35 mouse cellular contexts compared by ENCODE assay signal in the genomic region with DNA sequence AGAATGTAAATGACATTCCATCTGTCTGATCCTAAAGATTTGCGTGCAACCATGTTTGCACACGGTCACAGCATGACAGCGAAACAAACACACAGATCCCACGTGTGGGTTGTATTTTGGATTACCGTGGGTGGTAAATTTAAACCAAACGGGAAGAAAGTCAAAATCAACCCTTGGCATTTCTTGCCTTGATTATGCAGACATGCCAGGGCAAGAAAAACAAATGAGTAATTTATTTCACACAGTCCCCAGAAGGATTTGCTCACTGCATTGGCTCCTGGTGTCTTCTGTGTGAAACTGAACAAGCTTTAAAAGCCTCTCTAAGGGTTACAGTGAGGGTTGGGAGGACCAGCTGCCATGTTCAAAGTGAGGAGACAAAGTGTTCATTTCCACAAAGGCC. TPM values are rescaled to one million over a fixed set of nuclear protein-coding genes. Genes with fewer than 3 reads are reported as not detected.
DNase-seq lines count a peak whose midpoint lies in the region; ATAC-seq and TF ChIP-seq lines count a peak whose summit lies in the region.
"Had no signal": no experiment of that assay in that cellular context is flagged by ENCODE, and none has a peak within 500 bp of the region (broad histone marks: within the 10 kb centered on the region; RNA-seq: fewer than 3 reads in every experiment).

No protein-coding gene starts in this region.

- TF ChIP-seq POLR2A in kidney, adult 2 months (IDR thresholded peaks at IDR 0.05; ENCODE audit: low read depth, low read length): no peak
- no peak for TF ChIP-seq POLR2A in thymus, adult 2 months (IDR thresholded peaks at IDR 0.05; ENCODE audit: control insufficient read depth, extremely low read depth, insufficient read depth, low read length, poor library complexity)

- no peak for ATAC-seq in intestine, embryonic 15.5 days
- ATAC-seq: forebrain, embryonic 15.5 days; midbrain, embryonic 13.5 days had no signal

- intact Hi-C loops in left cerebral cortex, postnatal 25 days (cut with DNase I): no loop called here

- peak; percentile 33 for DNase-seq in kidney, adult 2 months
- no peak for DNase-seq in kidney, adult 18-20 months
- DNase-seq in left cerebral cortex, postnatal 25 days (ENCODE audit: low spot score in 2 of 2): peak; percentile 16 to 41
- no peak for DNase-seq in left cerebral cortex, adult 18-20 months (ENCODE audit: low spot score in 2 of 2)
- DNase-seq in fibroblast of lung, adult 2 months (ENCODE audit: low read depth): peak; percentile 72
- no peak for DNase-seq in thymus, adult 2 months
- DNase-seq: adrenal gland, postnatal 14 days; cerebellum, adult 11-12 months; cerebellum, adult 9-11 months; embryo, embryonic 11 days; gastrocnemius, adult 2 months; gastrocnemius, postnatal 36 days; heart, adult 2 months; heart, postnatal 4 days; kidney, adult 8-10 months; kidney, postnatal 10 days; liver, embryonic 13.5 days; lung, adult 18-20 months; lung, postnatal 10 days; retina, postnatal 1 day; right cerebral cortex, postnatal 14 days; thymus, adult 18-20 months; thymus, postnatal 36 days had no signal

- no peak overlapping the region for H3K9ac ChIP-seq in intestine, embryonic 15.5 days
- H3K9ac ChIP-seq: embryonic facial prominence, embryonic 13.5 days; forebrain, embryonic 15.5 days; heart, embryonic 12.5 days; hindbrain, embryonic 14.5 days; limb, embryonic 15.5 days; liver, embryonic 13.5 days; midbrain, embryonic 13.5 days; neural tube, embryonic 15.5 days had no signal

- no peaks in the 10 kb centered on the region for H3K4me1 ChIP-seq in kidney, adult 2 months (ENCODE audit: control insufficient read depth, insufficient read depth, low read length)
- no peaks in the 10 kb centered on the region for H3K4me1 ChIP-seq in intestine, embryonic 15.5 days (replicated peaks)
- no peaks in the 10 kb centered on the region for H3K4me1 ChIP-seq in thymus, adult 2 months (replicated peaks; ENCODE audit: control insufficient read depth, insufficient read depth, low read length)
- H3K4me1 ChIP-seq: forebrain, embryonic 15.5 days; heart, embryonic 12.5 days; liver, embryonic 13.5 days; midbrain, embryonic 13.5 days; neural tube, embryonic 15.5 days had no signal

- H3K36me3 ChIP-seq in kidney, adult 2 months (ENCODE audit: control insufficient read depth, insufficient read depth, low read length): no peaks in the 10 kb centered on the region
- no peaks in the 10 kb centered on the region for H3K36me3 ChIP-seq in intestine, embryonic 15.5 days
- no peaks in the 10 kb centered on the region for H3K36me3 ChIP-seq in thymus, adult 2 months (ENCODE audit: control insufficient read depth, insufficient read depth, low read length)
- H3K36me3 ChIP-seq: embryonic facial prominence, embryonic 13.5 days; forebrain, embryonic 15.5 days; heart, embryonic 12.5 days; limb, embryonic 10.5 days; limb, embryonic 15.5 days; liver, embryonic 13.5 days; midbrain, embryonic 13.5 days; neural tube, embryonic 15.5 days had no signal

- H3K27me3 ChIP-seq in kidney, adult 2 months (replicated peaks; ENCODE audit: control insufficient read depth, insufficient read depth, low read length): no peaks in the 10 kb centered on the region
- no peaks in the 10 kb centered on the region for H3K27me3 ChIP-seq in intestine, embryonic 15.5 days (replicated peaks)
- H3K27me3 ChIP-seq in thymus, adult 2 months (ENCODE audit: control insufficient read depth, insufficient read depth, low read length): no peaks in the 10 kb centered on the region
- H3K27me3 ChIP-seq: embryonic facial prominence, embryonic 13.5 days; forebrain, embryonic 15.5 days; heart, embryonic 12.5 days; limb, embryonic 15.5 days; liver, embryonic 13.5 days; midbrain, embryonic 13.5 days; neural tube, embryonic 15.5 days had no signal

- no peak overlapping the region for H3K4me3 ChIP-seq in kidney, adult 2 months (ENCODE audit: insufficient read depth, low read depth, low read length)
- H3K4me3 ChIP-seq in intestine, embryonic 15.5 days (replicated peaks): no peak overlapping the region
- no peak overlapping the region for H3K4me3 ChIP-seq in thymus, adult 2 months (ENCODE audit: control insufficient read depth, insufficient read depth, low read length)
- H3K4me3 ChIP-seq: embryonic facial prominence, embryonic 13.5 days; forebrain, embryonic 15.5 days; gastrocnemius, adult 2 months; heart, adult 2 months; heart, embryonic 12.5 days; limb, embryonic 10.5 days; limb, embryonic 15.5 days; liver, embryonic 13.5 days; midbrain, embryonic 13.5 days; neural tube, embryonic 15.5 days had no signal

- H3K4me2 ChIP-seq in intestine, embryonic 15.5 days (replicated peaks): no peak overlapping the region
- H3K4me2 ChIP-seq: embryonic facial prominence, embryonic 13.5 days; forebrain, embryonic 15.5 days; heart, embryonic 12.5 days; hindbrain, embryonic 14.5 days; limb, embryonic 15.5 days; liver, embryonic 13.5 days; midbrain, embryonic 13.5 days; neural tube, embryonic 15.5 days had no signal

- H3K9me3 ChIP-seq in intestine, embryonic 15.5 days: no peaks in the 10 kb centered on the region
- H3K9me3 ChIP-seq: embryonic facial prominence, embryonic 13.5 days; forebrain, embryonic 15.5 days; heart, embryonic 12.5 days; limb, embryonic 10.5 days; limb, embryonic 15.5 days; liver, embryonic 13.5 days; midbrain, embryonic 13.5 days; neural tube, embryonic 15.5 days had no signal

- TF ChIP-seq CTCF in kidney, adult 2 months (conservative IDR thresholded peaks at IDR 0.05; ENCODE audit: insufficient read depth, insufficient read length, low read depth, low read length): no peak
- no peak for TF ChIP-seq CTCF in thymus, adult 2 months (IDR thresholded peaks at IDR 0.05; ENCODE audit: borderline replicate concordance, control insufficient read depth, extremely low read depth, insufficient read depth, low read length, poor library complexity)

- 58% methylated on average over 6 of the region's 6 CpGs for whole genome bisulfite sequencing in kidney, adult 2 months
- WGBS in intestine, embryonic 15.5 days: 63% methylated on average over 6 of the region's 6 CpGs
- 91% methylated on average over 6 of the region's 6 CpGs for WGBS in thymus, adult 2 months

- H3K27ac ChIP-seq in kidney, adult 2 months (ENCODE audit: insufficient read depth, low read depth, low read length): no peak overlapping the region
- H3K27ac ChIP-seq in intestine, embryonic 15.5 days: no peak overlapping the region
- no peak overlapping the region for H3K27ac ChIP-seq in thymus, adult 2 months (ENCODE audit: control insufficient read depth, insufficient read depth, low read length)
- H3K27ac ChIP-seq: embryonic facial prominence, embryonic 13.5 days; forebrain, embryonic 15.5 days; gastrocnemius, adult 2 months; heart, adult 2 months; hindbrain, embryonic 14.5 days; limb, embryonic 10.5 days; limb, embryonic 15.5 days; liver, embryonic 13.5 days; macrophage; midbrain, embryonic 13.5 days; neural tube, embryonic 15.5 days had no signal

RNA-seq across cellular contexts. Expression of a gene that starts 22.0 kb away (rescaled TPM):
- polyA plus RNA-seq in kidney, adult 2 months (2012; rRNA removed): 2.0 TPM in 2 replicates
- 1 to 10 TPM; 5.9 to 7.0 TPM for total RNA-seq in left cerebral cortex, postnatal 25 days (2021)
- 1 to 10 TPM; 4.5 to 4.6 TPM for total RNA-seq in left cerebral cortex, adult 18-20 months (2021)
- polyA plus RNA-seq in intestine, embryonic 15.5 days (2015; fragmentation: Nextera tagmentation; extraction: Ambion mirVana): 11.4 and 14.2 TPM in 2 replicates
- polyA plus RNA-seq in thymus, adult 2 months (2012; rRNA removed): 3.4 and 4.6 TPM in 2 replicates
- total RNA-seq: megakaryocyte-erythroid progenitor cell, adult 5-6 weeks; monocyte, adult 5-6 weeks had no signal
- polyA plus RNA-seq: macrophage had no signal

Comparison
In these comparisons a context has a peak if more than half of its experiments do, and no peak if none do; other contexts are left out.
1. DNase-seq: peak in kidney, adult 2 months (single experiment), left cerebral cortex, postnatal 25 days (2 of 2) and fibroblast of lung, adult 2 months (single experiment); none in kidney, adult 18-20 months (single experiment), left cerebral cortex, adult 18-20 months (0 of 2) and thymus, adult 2 months (single experiment).